In the genomic region with DNA sequence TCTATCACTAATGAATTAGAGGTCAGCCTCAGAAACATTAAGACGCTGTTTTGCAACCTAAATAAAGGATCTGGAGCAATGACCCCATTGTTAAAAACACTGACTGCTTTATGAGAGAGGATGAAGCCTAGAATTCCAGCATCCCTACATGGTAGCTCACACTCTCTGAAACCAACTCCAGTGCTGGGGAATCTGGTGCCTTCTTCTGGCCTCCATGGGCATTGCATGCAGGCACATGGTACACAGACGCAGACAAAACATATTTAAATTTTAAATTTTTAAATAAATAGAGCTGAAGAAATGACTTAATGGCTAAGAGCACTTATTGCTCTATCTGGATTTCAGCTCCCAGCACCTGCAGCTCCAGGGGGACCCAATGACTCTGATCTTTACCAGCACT, we compare ENCODE assay signal across 8 mouse cellular contexts. TPM values are rescaled to one million over a fixed set of nuclear protein-coding genes. Genes with fewer than 3 reads are reported as not detected.
DNase-seq lines count a peak whose midpoint lies in the region; ATAC-seq and TF ChIP-seq lines count a peak whose summit lies in the region.

No protein-coding gene starts in this region.

- no peak overlapping the region for H3K4me3 ChIP-seq in lung, adult 2 months (replicated peaks; ENCODE audit: extremely low read depth, low read depth, low read length)

- ATAC-seq in activated CD4-positive, CD25-positive, alpha-beta regulatory T cell, adult 4 months: no peak

- no peak for TF ChIP-seq POLR2A in lung, adult 2 months (IDR thresholded peaks at IDR 0.05; ENCODE audit: borderline replicate concordance, extremely low read depth, low read depth, low read length)

- peaks cover 8% of the 10 kb centered on the region for H3K4me1 ChIP-seq in lung, adult 2 months (ENCODE audit: control insufficient read depth, insufficient read depth, low read length)

- intact Hi-C loops in gastrocnemius, postnatal 36 days (cut with DNase I): loop anchor here (10.0 kb wide), 1 partner anchor 211 kb away; no protein-coding TSS in a partner anchor

- WGBS in lung, adult 2 months: 84% methylated on average over 2 of the region's 2 CpGs

- TF ChIP-seq CTCF in lung, adult 2 months (IDR thresholded peaks at IDR 0.05; ENCODE audit: insufficient read depth, low read length): peak; percentile 52

- DNase-seq in gastrocnemius, postnatal 10 days: peak; percentile 12
- DNase-seq in gastrocnemius, postnatal 36 days: no peak
- no peak for DNase-seq in lung, adult 2 months
- no peak for DNase-seq in lung, postnatal 14 days
- peak; percentile 56 for DNase-seq in ES-CJ7 (ENCODE audit: low read depth, low spot score)
- DNase-seq in mesoderm, embryonic 11.5 days (ENCODE audit: low read depth, low spot score): peak; percentile 26
- no peak for DNase-seq in adrenal gland, postnatal 10 days

RNA-seq across cellular contexts. Expression of a gene that starts 1.4 kb away (rescaled TPM):
- 100 to 1,000 TPM; 189 to 190 TPM for total RNA-seq in gastrocnemius, postnatal 10 days (2021)
- total RNA-seq in gastrocnemius, postnatal 36 days (2021): 100 to 1,000 TPM; 161 to 207 TPM
- polyA plus RNA-seq in lung, adult 2 months (2012; rRNA removed): 17.4 and 27.0 TPM in 2 replicates
- 10 to 100 TPM; 24.3 to 29.0 TPM for polyA plus RNA-seq in activated CD4-positive, CD25-positive, alpha-beta regulatory T cell, adult 4 months (2017; shearing (Covaris generic))
- total RNA-seq in adrenal gland, postnatal 10 days (2021): 10 to 100 TPM; 79.1 to 94.7 TPM

RNA-seq across cellular contexts. Expression of a gene that starts 44.9 kb away (rescaled TPM):
- 10 to 100 TPM; 18.1 to 29.7 TPM for total RNA-seq in gastrocnemius, postnatal 10 days (2021)
- 1 to 10 TPM; 5.4 to 7.6 TPM for total RNA-seq in gastrocnemius, postnatal 36 days (2021)
- 21.1 and 26.4 TPM in 2 replicates for polyA plus RNA-seq in lung, adult 2 months (2012; rRNA removed)
- 1 to 10 TPM; 6.7 to 6.9 TPM for polyA plus RNA-seq in activated CD4-positive, CD25-positive, alpha-beta regulatory T cell, adult 4 months (2017; shearing (Covaris generic))
- total RNA-seq in adrenal gland, postnatal 10 days (2021): 10 to 100 TPM; 29.5 to 46.7 TPM

Comparison
In these comparisons a context has a peak if more than half of its experiments do, and no peak if none do; other contexts are left out.
1. DNase-seq: peak in gastrocnemius, postnatal 10 days (single experiment), ES-CJ7 (single experiment) and mesoderm, embryonic 11.5 days (single experiment); none in gastrocnemius, postnatal 36 days (0 of 2), lung, adult 2 months (single experiment), lung, postnatal 14 days (single experiment) and adrenal gland, postnatal 10 days (single experiment).